Mouse (Mus musculus): ENCODE results near the gene Zfp82.

- TF ChIP-seq CTCF (IDR thresholded peaks at IDR 0.05; ENCODE audit: extremely low read depth, insufficient read depth, insufficient read length, insufficient replicate concordance) (no peak), POLR2A (IDR thresholded peaks at IDR 0.05; ENCODE audit: low read depth, low read length) (no peak)
These were observed 19.1 kb downstream of the Zfp82 start for GRCm38 (mm10) chr7:30053591-30053990.
